Mouse (Mus musculus): ENCODE data around the gene Cyp1a1.

DNA sequence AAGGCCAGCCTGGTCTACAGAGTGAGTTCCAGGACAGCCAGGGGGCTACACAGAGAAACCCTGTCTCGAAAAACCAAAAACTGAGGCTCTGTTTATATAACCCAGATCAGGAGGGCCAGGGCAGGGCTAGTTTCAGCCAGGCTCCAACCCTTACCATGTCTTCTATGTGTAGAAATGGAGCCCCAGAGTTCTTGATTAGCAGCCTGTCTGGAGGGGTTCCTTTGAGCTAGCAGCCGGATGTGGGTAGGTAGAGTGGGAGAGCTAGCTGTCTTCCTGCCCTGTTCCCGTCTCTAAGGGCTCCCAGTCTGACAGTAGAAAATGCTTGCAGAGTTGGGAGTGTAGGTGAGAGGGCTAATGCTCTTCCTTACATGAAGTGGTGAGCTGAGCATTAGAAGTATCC lies 20.6 kb upstream of the Cyp1a1 start:
- TF ChIP-seq POLR2A (IDR thresholded peaks at IDR 0.05; ENCODE audit: borderline replicate concordance, extremely low read depth, low read depth, low read length) (no peak), CTCF (IDR thresholded peaks at IDR 0.05; ENCODE audit: insufficient read depth, low read length) (no peak)

All from lung, adult 2 months (tissue).